Comparison of ENCODE assay signal across 26 mouse cellular contexts in genomic region chr1:182944638-182945037, GRCm38 (mm10). TPM values are rescaled to one million over a fixed set of nuclear protein-coding genes. Genes with fewer than 3 reads are reported as not detected.
DNase-seq lines count a peak whose midpoint lies in the region; ATAC-seq and TF ChIP-seq lines count a peak whose summit lies in the region.
"Had no signal": no experiment of that assay in that cellular context is flagged by ENCODE, and none has a peak within 500 bp of the region (broad histone marks: within the 10 kb centered on the region; RNA-seq: fewer than 3 reads in every experiment).

No protein-coding gene starts in this region.

- no peak for ATAC-seq in midbrain, postnatal 0 days (ENCODE audit: low FRiP score)
- ATAC-seq: forebrain, embryonic 13.5 days; intestine, postnatal 0 days; midbrain, embryonic 13.5 days had no signal

- TF ChIP-seq POLR2A in embryonic fibroblast, embryonic 13.5 days (IDR thresholded peaks at IDR 0.05; ENCODE audit: low read depth, low read length), result no peak
- no peak for TF ChIP-seq POLR2A in myocyte (IDR thresholded peaks at IDR 0.05; ENCODE audit: insufficient read length, low read depth)

- DNase-seq in heart, adult 11 months, result peak; percentile 31
- DNase-seq in heart, postnatal 36 days, result no peak
- no peak for DNase-seq in frontal cortex, postnatal 10 days (ENCODE audit: low spot score in 2 of 2)
- no peak for DNase-seq in midbrain, postnatal 0 days (ENCODE audit: low spot score)
- no peak for DNase-seq in layer of hippocampus, postnatal 10 days (ENCODE audit: low spot score in 2 of 2)
- DNase-seq: adrenal gland, postnatal 36 days; B cell, adult 2 months; cerebellum, adult 11-12 months; cerebellum, postnatal 10 days; heart, postnatal 10 days; kidney, postnatal 4 days; left cerebral cortex, postnatal 4 days; thymus, postnatal 25 days had no signal

- peaks cover 6% of the 10 kb centered on the region for H3K4me1 ChIP-seq in embryonic fibroblast, embryonic 13.5 days (ENCODE audit: control insufficient read depth, insufficient read depth, low read length)
- no peaks in the 10 kb centered on the region for H3K4me1 ChIP-seq in midbrain, postnatal 0 days (ENCODE audit: insufficient read depth, low read length)
- H3K4me1 ChIP-seq: kidney, embryonic 15.5 days; limb, embryonic 15.5 days; lung, embryonic 15.5 days had no signal

- H3K27me3 ChIP-seq in C2C12 (ENCODE audit: control insufficient read depth, insufficient read depth, insufficient read length) (no peaks in the 10 kb centered on the region), myocyte (ENCODE audit: control insufficient read depth, insufficient read depth, insufficient read length) (no peaks in the 10 kb centered on the region)
- H3K27me3 ChIP-seq in midbrain, postnatal 0 days (ENCODE audit: insufficient read depth, low read length), result no peaks in the 10 kb centered on the region
- H3K27me3 ChIP-seq: forebrain, embryonic 13.5 days; heart, embryonic 12.5 days; hindbrain, embryonic 12.5 days; kidney, embryonic 15.5 days; limb, embryonic 15.5 days; lung, embryonic 15.5 days; midbrain, embryonic 13.5 days had no signal

- H3K27ac ChIP-seq in embryonic fibroblast, embryonic 13.5 days (ENCODE audit: insufficient read depth, low read length), result peak overlapping the region; percentile 75
- no peak overlapping the region for H3K27ac ChIP-seq in midbrain, postnatal 0 days (ENCODE audit: low read depth, low read length)
- H3K27ac ChIP-seq: forebrain, embryonic 13.5 days; hindbrain, embryonic 12.5 days; kidney, embryonic 15.5 days; limb, embryonic 15.5 days; liver, embryonic 14.5 days; lung, embryonic 15.5 days; midbrain, embryonic 13.5 days had no signal

- peak overlapping the region; percentile 40 for H3K4me2 ChIP-seq in myocyte (ENCODE audit: low read depth)
- no peak overlapping the region for H3K4me2 ChIP-seq in midbrain, postnatal 0 days (ENCODE audit: low read depth, low read length, poor library complexity, severe bottlenecking)
- H3K4me2 ChIP-seq: forebrain, embryonic 13.5 days; heart, embryonic 12.5 days; hindbrain, embryonic 12.5 days; kidney, embryonic 15.5 days; limb, embryonic 15.5 days; lung, embryonic 15.5 days; midbrain, embryonic 13.5 days had no signal

- no peak overlapping the region for H3ac ChIP-seq in C2C12 (ENCODE audit: control insufficient read depth, insufficient read length, low read depth)
- no peak overlapping the region for H3ac ChIP-seq in myocyte (ENCODE audit: control insufficient read depth, insufficient read length)

- H3K9ac ChIP-seq in midbrain, postnatal 0 days (replicated peaks; ENCODE audit: low read length, poor library complexity, severe bottlenecking), result no peak overlapping the region
- H3K9ac ChIP-seq: forebrain, embryonic 13.5 days; heart, embryonic 12.5 days; hindbrain, embryonic 12.5 days; kidney, embryonic 15.5 days; limb, embryonic 15.5 days; liver, embryonic 14.5 days; lung, embryonic 15.5 days; midbrain, embryonic 13.5 days had no signal

- H3K36me3 ChIP-seq in C2C12 (ENCODE audit: control insufficient read depth, insufficient read depth), result no peaks in the 10 kb centered on the region
- H3K36me3 ChIP-seq in myocyte (ENCODE audit: control insufficient read depth, insufficient read depth), result no peaks in the 10 kb centered on the region
- no peaks in the 10 kb centered on the region for H3K36me3 ChIP-seq in midbrain, postnatal 0 days (ENCODE audit: insufficient read depth, low read length)
- H3K36me3 ChIP-seq: heart, embryonic 12.5 days; hindbrain, embryonic 12.5 days; kidney, embryonic 15.5 days; limb, embryonic 15.5 days; lung, embryonic 15.5 days; midbrain, embryonic 13.5 days had no signal

- H3K79me3 ChIP-seq in C2C12 (ENCODE audit: low read depth), result no peaks in the 10 kb centered on the region

- WGBS in midbrain, postnatal 0 days, result 76% methylated on average over 5 of the region's 5 CpGs

- H3K4me3 ChIP-seq in C2C12 (ENCODE audit: insufficient read depth, poor library complexity, severe bottlenecking) (no peak overlapping the region), myocyte (no peak overlapping the region)
- no peak overlapping the region for H3K4me3 ChIP-seq in embryonic fibroblast, embryonic 13.5 days (ENCODE audit: insufficient read depth, low read length)
- no peak overlapping the region for H3K4me3 ChIP-seq in midbrain, postnatal 0 days (ENCODE audit: low read depth, low read length)
- H3K4me3 ChIP-seq: forebrain, embryonic 13.5 days; heart, embryonic 12.5 days; hindbrain, embryonic 12.5 days; kidney, embryonic 15.5 days; limb, embryonic 15.5 days; lung, embryonic 15.5 days; midbrain, embryonic 13.5 days had no signal

- H3K79me2 ChIP-seq in C2C12 (ENCODE audit: control insufficient read depth, insufficient read depth) (no peaks in the 10 kb centered on the region), myocyte (ENCODE audit: control insufficient read depth, insufficient read depth) (no peaks in the 10 kb centered on the region)

- no peak for TF ChIP-seq CTCF in C2C12 (IDR thresholded peaks at IDR 0.05; ENCODE audit: control insufficient read depth, insufficient read depth, insufficient read length)
- no peak for TF ChIP-seq CTCF in embryonic fibroblast, embryonic 13.5 days (IDR thresholded peaks at IDR 0.05; ENCODE audit: borderline replicate concordance, insufficient read depth, low read length)
- TF ChIP-seq CTCF in midbrain, postnatal 0 days (IDR thresholded peaks at IDR 0.05), result no peak

- intact Hi-C loops in heart, postnatal 36 days (cut with DNase I), result no loop called here

- H3K9me3 ChIP-seq in midbrain, postnatal 0 days (ENCODE audit: low read length), result no peaks in the 10 kb centered on the region
- H3K9me3 ChIP-seq: forebrain, embryonic 13.5 days; hindbrain, embryonic 12.5 days; kidney, embryonic 15.5 days; limb, embryonic 15.5 days; lung, embryonic 15.5 days; midbrain, embryonic 13.5 days had no signal

TF ChIP-seq in C2C12, 6 proteins besides CTCF, POLR2A, EP300 and RAD21:
- TF ChIP-seq MYOG (IDR thresholded peaks at IDR 0.05; ENCODE audit: control insufficient read depth, extremely low read depth, insufficient read length), result no peak
- peak; percentile 97 for TF ChIP-seq CEBPB (IDR thresholded peaks at IDR 0.05; ENCODE audit: low read depth)
- TF ChIP-seq USF1 (IDR thresholded peaks at IDR 0.05; ENCODE audit: low read depth), result no peak
- peak; percentile 91 for TF ChIP-seq FOSL1 (IDR thresholded peaks at IDR 0.05; ENCODE audit: insufficient read depth, low read length, poor library complexity, severe bottlenecking)

TF ChIP-seq in myocyte, 11 proteins besides CTCF, POLR2A, EP300 and RAD21:
- no peak for TF ChIP-seq MYOG (IDR thresholded peaks at IDR 0.05; ENCODE audit: control insufficient read depth in 1 of 3, insufficient read depth in 1 of 3, insufficient read length in 2 of 3, low read depth in 2 of 3)
- TF ChIP-seq CEBPB (IDR thresholded peaks at IDR 0.05; ENCODE audit: insufficient read depth, poor library complexity, severe bottlenecking), result peak; percentile 73

RNA-seq across cellular contexts. Expression of gene Tlr5, which starts 9.9 kb away (rescaled TPM):
- total RNA-seq in heart, postnatal 36 days (2021), result 1 to 10 TPM; 1.4 TPM
- polyA plus RNA-seq in C2C12 (2012; fragmentation: generic; extraction: Trizol), result not detected
- 1.9 and 2.1 TPM in 2 replicates for polyA plus RNA-seq in embryonic fibroblast, embryonic 13.5 days (2011; ENCODE audit: insufficient read length, low read depth, missing spikeins)
- polyA plus RNA-seq in myocyte (2012; fragmentation: generic; extraction: Trizol), result not detected
- total RNA-seq in midbrain, postnatal 0 days (2014; rRNA removed), result 0.11 and 0.19 TPM in 2 replicates
- 0.21 and 0.23 TPM in 2 replicates for polyA plus RNA-seq in midbrain, postnatal 0 days (2015; fragmentation: Nextera tagmentation; extraction: Ambion mirVana)
- under 1 TPM; 0.67 to 0.69 TPM for total RNA-seq in layer of hippocampus, postnatal 10 days (2021)
- total RNA-seq: MEL had no signal
